Mouse (Mus musculus): Measurements from ENCODE around the gene Bmp2k.

Gene Bmp2k

GRCm38 (mm10) chr5:97108333-97108732 lies 110.8 kb downstream of the Bmp2k start:
- peak; percentile 19 for DNase-seq (ENCODE audit: low read depth)

GRCm38 (mm10) chr5:97110133-97110532 lies 112.6 kb downstream of the Bmp2k start:
- no peak for DNase-seq (ENCODE audit: low read depth)

- DNase-seq (ENCODE audit: low read depth) = no peak
Measured at GRCm38 (mm10) chr5:97110697-97111096, 113.2 kb downstream of the Bmp2k start.

GRCm38 (mm10) chr5:97111207-97111910 lies 113.9 kb downstream of the Bmp2k start, which contains the start of gene Paqr3:
TSS of gene Paqr3 (minus strand) at chr5:97111596.
- DNase-seq (ENCODE audit: low read depth) = peak; percentile 97

- no peak for DNase-seq (ENCODE audit: low read depth)
Measured at GRCm38 (mm10) chr5:97124977-97125376, 127.5 kb downstream of the Bmp2k start.

GRCm38 (mm10) chr5:97125459-97125970 lies 128.0 kb downstream of the Bmp2k start:
- no peak for DNase-seq (ENCODE audit: low read depth)

GRCm38 (mm10) chr5:97126005-97126404 lies 128.5 kb downstream of the Bmp2k start:
- DNase-seq (ENCODE audit: low read depth) = peak; percentile 38

- no peak for DNase-seq (ENCODE audit: low read depth)
Measured at GRCm38 (mm10) chr5:97127284-97127683, 129.8 kb downstream of the Bmp2k start.

- peak; percentile 77 for DNase-seq (ENCODE audit: low read depth)
Measured at GRCm38 (mm10) chr5:97128242-97129226, 131.0 kb downstream of the Bmp2k start.

- DNase-seq (ENCODE audit: low read depth) = no peak
Measured at GRCm38 (mm10) chr5:97129589-97129988, 132.1 kb downstream of the Bmp2k start.

GRCm38 (mm10) chr5:97135331-97135730 lies 137.8 kb downstream of the Bmp2k start:
- no peak for DNase-seq (ENCODE audit: low read depth)

Measured in 416B (cell line).